8 mouse cellular contexts compared by ENCODE assay signal in the genomic region with DNA sequence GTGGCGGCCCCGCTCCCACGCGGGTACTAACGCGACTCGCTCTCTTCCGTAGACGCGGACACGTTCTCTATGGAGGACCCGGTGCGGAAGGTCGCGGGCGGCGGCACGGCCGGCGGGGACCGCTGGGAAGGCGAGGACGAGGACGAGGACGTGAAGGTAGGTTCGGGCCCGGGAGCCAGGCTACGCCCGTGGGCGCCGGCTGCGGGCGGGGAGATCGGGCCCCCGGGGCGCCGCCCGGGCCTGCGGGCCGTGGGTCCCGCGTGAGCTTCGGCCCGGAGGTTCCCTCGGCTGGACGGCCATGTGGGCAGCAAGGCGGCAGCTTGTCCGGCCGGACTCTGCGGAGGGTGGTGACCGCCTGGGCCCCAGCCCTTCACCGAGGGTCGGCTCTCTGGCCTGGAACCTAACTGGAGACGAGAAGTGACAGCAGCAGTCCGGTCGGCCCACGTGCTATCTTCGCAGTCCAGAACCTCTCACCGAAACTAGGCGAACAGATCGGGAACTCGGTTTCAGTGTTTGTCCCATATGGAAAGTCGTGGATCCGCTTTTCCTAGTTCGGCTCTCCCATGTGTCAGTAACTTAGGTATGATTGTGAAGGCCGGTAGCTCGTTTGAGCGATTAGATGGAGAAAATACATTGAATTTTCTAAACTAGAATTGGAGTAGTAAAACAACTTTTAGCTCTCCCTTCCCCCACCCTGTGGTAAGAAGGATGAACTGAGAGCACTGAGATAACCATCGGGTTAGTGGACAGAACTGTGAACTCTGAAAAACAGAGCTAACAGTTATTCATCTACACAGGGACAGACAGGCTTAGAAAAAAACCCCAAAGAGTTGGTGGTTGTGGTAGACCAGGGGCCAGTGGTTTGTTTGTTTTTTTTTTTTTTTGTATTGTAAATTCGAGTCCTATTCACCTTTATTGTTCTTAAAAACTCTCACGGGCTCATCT. TPM values are rescaled to one million over a fixed set of nuclear protein-coding genes. Genes with fewer than 3 reads are reported as not detected.
DNase-seq lines count a peak whose midpoint lies in the region; ATAC-seq and TF ChIP-seq lines count a peak whose summit lies in the region.

No protein-coding gene starts in this region.

- peak; percentile 57 for DNase-seq in ovary, postnatal 36 days (ENCODE audit: low spot score)
- DNase-seq in ovary, postnatal 14 days (ENCODE audit: low spot score), result no peak
- peak; percentile 49 for DNase-seq in c-Kit-negative CD71-positive TER-119-positive erythroid progenitor cells, embryonic 14.5 days (ENCODE audit: low read depth, low spot score)
- peak; percentile 68 for DNase-seq in gastrocnemius, adult 2 months
- peak; percentile 73 for DNase-seq in urinary bladder, adult 2 months (ENCODE audit: low spot score)

- under 1% methylated on average over 70 of the region's 71 CpGs for WGBS in intestine, embryonic 16.5 days
- under 1% methylated on average over 69 of the region's 71 CpGs for WGBS in liver, embryonic 12.5 days (ENCODE audit: insufficient replicate concordance)

- peak overlapping the region; percentile 92 for H3K9ac ChIP-seq in intestine, embryonic 16.5 days (ENCODE audit: low read depth, low read length)
- H3K9ac ChIP-seq in liver, embryonic 12.5 days, result peak overlapping the region; percentile 97

- H3K36me3 ChIP-seq in intestine, embryonic 16.5 days (ENCODE audit: control insufficient read depth, insufficient read depth, low read length), result no peaks in the 10 kb centered on the region
- H3K36me3 ChIP-seq in liver, embryonic 12.5 days, result peaks cover 34% of the 10 kb centered on the region

- no peaks in the 10 kb centered on the region for H3K27me3 ChIP-seq in intestine, embryonic 16.5 days (replicated peaks; ENCODE audit: control insufficient read depth, insufficient read depth, low read length)
- H3K27me3 ChIP-seq in liver, embryonic 12.5 days (replicated peaks), result no peaks in the 10 kb centered on the region

- H3K9me3 ChIP-seq in intestine, embryonic 16.5 days (ENCODE audit: control insufficient read depth, low read length), result no peaks in the 10 kb centered on the region
- no peaks in the 10 kb centered on the region for H3K9me3 ChIP-seq in liver, embryonic 12.5 days (replicated peaks)

- ATAC-seq in intestine, embryonic 16.5 days, result peak; percentile 65
- ATAC-seq in liver, embryonic 12.5 days, result peak; percentile 57
- peak; percentile 27; the same call in 1 of the 2 replicates for ATAC-seq in monocyte, adult 5-6 weeks (replicated peaks; ENCODE audit: insufficient number of reproducible peaks, low FRiP score, low TSS enrichment, poor library complexity, severe bottlenecking)

- H3K4me3 ChIP-seq in gastrocnemius, adult 2 months, result peak overlapping the region; percentile 97
- H3K4me3 ChIP-seq in intestine, embryonic 16.5 days (ENCODE audit: low read length), result peak overlapping the region; percentile 97
- H3K4me3 ChIP-seq in liver, embryonic 12.5 days, result peak overlapping the region; percentile 88

- no peaks in the 10 kb centered on the region for H3K4me1 ChIP-seq in intestine, embryonic 16.5 days (ENCODE audit: control insufficient read depth, insufficient read depth, low read length)
- H3K4me1 ChIP-seq in liver, embryonic 12.5 days, result peaks cover 53% of the 10 kb centered on the region

- TF ChIP-seq CTCF in gastrocnemius, adult 2 months (IDR thresholded peaks at IDR 0.05), result peak; percentile 18; the same call in 1 of the 2 replicates

- peak overlapping the region; percentile 58 for H3K4me2 ChIP-seq in intestine, embryonic 16.5 days (ENCODE audit: low read depth, low read length)
- H3K4me2 ChIP-seq in liver, embryonic 12.5 days, result peak overlapping the region; percentile 74

- intact Hi-C loops in gastrocnemius, adult 2 months (cut with DNase I), result loop anchor here (5.0 kb wide), 1 partner anchor 72 kb away; the partner anchor contains the start of genes Ctdspl2 and Mageb3

- peak overlapping the region; percentile 99 for H3K27ac ChIP-seq in gastrocnemius, adult 2 months
- H3K27ac ChIP-seq in intestine, embryonic 16.5 days (ENCODE audit: low read length), result peak overlapping the region; percentile 88
- peak overlapping the region; percentile 98 for H3K27ac ChIP-seq in liver, embryonic 12.5 days

RNA-seq across cellular contexts. Expression of gene Eif3j1, which starts 0.7 kb away (rescaled TPM):
- 10 to 100 TPM; 31.4 to 38.4 TPM for total RNA-seq in gastrocnemius, adult 2 months (2021)
- 9.4 and 10.3 TPM in 2 replicates for polyA plus RNA-seq in intestine, embryonic 16.5 days (2015; fragmentation: Nextera tagmentation; extraction: Ambion mirVana)
- polyA plus RNA-seq in liver, embryonic 12.5 days (2016; fragmentation: Nextera tagmentation; extraction: Ambion mirVana), result 16.4 and 17.0 TPM in 2 replicates
- 29.4 to 41.8 TPM (median 34.8 TPM) in 3 replicates for total RNA-seq in monocyte, adult 5-6 weeks (2017)
- polyA plus RNA-seq in urinary bladder, adult 2 months (2012; rRNA removed), result 14.8 and 15.3 TPM in 2 replicates
